Mouse (Mus musculus): ENCODE measurements around the gene Aunip. TPM values are rescaled to one million over a fixed set of nuclear protein-coding genes. Genes with fewer than 3 reads are reported as not detected.

Gene Aunip
- polyA plus RNA-seq, 1 experiment from 2014 or later = 6.1 TPM

- H3K27me3 ChIP-seq = no peaks in the 10 kb centered on the region
- TF ChIP-seq CTCF (IDR thresholded peaks at IDR 0.05) = no peak
- no peak for DNase-seq (ENCODE audit: low read depth, low spot score)
- CTCF ChIA-PET = interaction anchor here (0.7 to 1.4 kb wide), 3 partner anchors 113 to 243 kb away, joined by 3 to 5 read pairs (median 3); no protein-coding TSS in a partner anchor
- POLR2A ChIA-PET = no interaction called here
- in situ Hi-C loops (cut with MboI; ENCODE audit: low pct_unique_long_range_greater_than_20kb) = no loop called here
- ATAC-seq = no peak
Measured at GRCm38 (mm10) chr4:134555956-134556580, 45.3 kb downstream of the Aunip start.

- TF ChIP-seq CTCF (IDR thresholded peaks at IDR 0.05) = no peak
- DNase-seq (ENCODE audit: low read depth, low spot score) (no peak), ATAC-seq (no peak)
- H3K27me3 ChIP-seq = no peaks in the 10 kb centered on the region
- CTCF ChIA-PET = no interaction called here
- POLR2A ChIA-PET = interaction anchor here (0.6 kb wide), 1 partner anchor 74 kb away, joined by 3 read pairs; no protein-coding TSS in a partner anchor
- in situ Hi-C loops (cut with MboI; ENCODE audit: low pct_unique_long_range_greater_than_20kb) = no loop called here
Measured at GRCm38 (mm10) chr4:134557626-134558249, 46.9 kb downstream of the Aunip start.

- ATAC-seq (no peak), DNase-seq (ENCODE audit: low read depth, low spot score) (no peak)
- in situ Hi-C loops (cut with MboI; ENCODE audit: low pct_unique_long_range_greater_than_20kb) = no loop called here
- no peak for TF ChIP-seq CTCF (IDR thresholded peaks at IDR 0.05)
- POLR2A ChIA-PET = interaction anchor here (0.6 to 0.8 kb wide), 2 partner anchors 23 to 75 kb away, joined by 3 to 4 read pairs; no protein-coding TSS in a partner anchor
- H3K27me3 ChIP-seq = no peaks in the 10 kb centered on the region
- CTCF ChIA-PET = no interaction called here
Measured at GRCm38 (mm10) chr4:134558570-134559113, 47.8 kb downstream of the Aunip start.

GRCm38 (mm10) chr4:134559154-134559553, 48.4 kb downstream of the Aunip start:
- POLR2A ChIA-PET = no interaction called here
- in situ Hi-C loops (cut with MboI; ENCODE audit: low pct_unique_long_range_greater_than_20kb) = no loop called here
- no peak for ATAC-seq
- no peak for TF ChIP-seq CTCF (IDR thresholded peaks at IDR 0.05)
- no peaks in the 10 kb centered on the region for H3K27me3 ChIP-seq
- no peak for DNase-seq (ENCODE audit: low read depth, low spot score)
- CTCF ChIA-PET = no interaction called here

DNA sequence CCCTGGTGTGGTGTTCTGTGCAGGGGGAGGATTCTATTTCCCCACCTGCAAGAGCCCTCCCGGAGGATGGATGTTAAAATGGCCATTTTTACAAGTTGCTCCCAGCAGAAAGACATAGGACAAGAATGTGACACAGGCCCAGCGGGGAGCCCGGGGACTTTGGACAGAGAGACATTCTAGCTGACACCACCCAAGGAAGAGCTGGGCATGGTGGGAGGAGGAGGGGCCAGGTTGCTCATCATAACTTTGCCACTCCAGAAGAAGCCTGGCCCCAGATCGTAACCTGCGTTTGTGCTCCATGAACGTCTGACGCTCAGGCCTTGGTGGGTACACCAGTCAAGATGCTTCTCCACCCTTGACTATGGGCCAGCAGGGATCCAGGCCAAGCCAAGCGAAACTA, 49.9 kb downstream of the Aunip start:
- in situ Hi-C loops (cut with MboI; ENCODE audit: low pct_unique_long_range_greater_than_20kb) = no loop called here
- TF ChIP-seq CTCF (IDR thresholded peaks at IDR 0.05) = no peak
- CTCF ChIA-PET = interaction anchor here (0.9 to 1.2 kb wide), 2 partner anchors 10 to 153 kb away, joined by 3 read pairs; no protein-coding TSS in a partner anchor
- POLR2A ChIA-PET = no interaction called here
- no peak for ATAC-seq
- no peak for DNase-seq (ENCODE audit: low read depth, low spot score)
- no peaks in the 10 kb centered on the region for H3K27me3 ChIP-seq

GRCm38 (mm10) chr4:134562014-134562413, 51.2 kb downstream of the Aunip start:
- ChIA-PET POLR2A (no interaction called here), CTCF (no interaction called here)
- DNase-seq (ENCODE audit: low read depth, low spot score) = no peak
- no peak for ATAC-seq
- no peak for TF ChIP-seq CTCF (IDR thresholded peaks at IDR 0.05)
- in situ Hi-C loops (cut with MboI; ENCODE audit: low pct_unique_long_range_greater_than_20kb) = no loop called here
- no peaks in the 10 kb centered on the region for H3K27me3 ChIP-seq

DNA sequence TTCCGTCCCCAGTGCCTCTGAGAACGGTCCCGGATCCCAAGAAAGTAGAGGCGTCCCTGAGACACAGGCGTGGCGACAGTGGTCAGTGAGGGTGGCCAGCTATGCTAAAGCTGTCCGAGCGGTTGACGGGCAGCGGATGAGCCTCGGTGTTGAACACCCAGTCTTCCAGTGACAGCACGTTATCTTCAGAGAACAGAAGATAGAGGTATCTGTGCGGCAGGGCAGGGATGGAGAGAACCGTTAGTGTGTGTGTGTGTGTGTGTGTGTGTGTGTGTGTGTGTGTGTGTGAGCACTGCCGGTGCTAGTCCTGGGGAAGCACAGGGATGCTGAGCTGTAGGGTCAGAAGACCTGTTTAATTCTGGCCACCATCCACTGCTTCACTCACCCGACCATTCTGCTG, 52.8 kb downstream of the Aunip start:
- POLR2A ChIA-PET = no interaction called here
- no peaks in the 10 kb centered on the region for H3K27me3 ChIP-seq
- CTCF ChIA-PET = interaction anchor here (1.4 kb wide), 1 partner anchor 151 kb away, joined by 3 read pairs; no protein-coding TSS in a partner anchor
- ATAC-seq = no peak
- no peak for TF ChIP-seq CTCF (IDR thresholded peaks at IDR 0.05)
- in situ Hi-C loops (cut with MboI; ENCODE audit: low pct_unique_long_range_greater_than_20kb) = no loop called here
- no peak for DNase-seq (ENCODE audit: low read depth, low spot score)

DNA sequence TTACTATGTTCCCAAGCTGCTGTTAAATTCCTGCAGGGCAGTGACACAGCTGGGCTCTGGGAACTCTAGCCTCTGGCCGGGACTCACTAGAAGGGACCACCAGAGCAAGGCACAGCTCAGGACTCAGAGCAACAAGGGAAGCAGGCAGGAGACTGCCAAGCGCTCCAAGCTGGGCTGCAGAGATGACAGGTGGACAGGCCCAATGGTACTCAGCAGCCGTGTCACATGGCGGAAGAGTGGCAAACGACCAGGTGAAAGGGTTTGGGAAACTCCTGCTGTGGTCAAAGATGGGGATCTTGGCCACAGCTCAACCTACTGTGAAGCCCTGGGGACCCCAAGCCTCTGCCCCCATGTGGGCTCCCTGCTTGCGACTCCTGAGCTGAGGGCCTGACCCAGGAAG, 53.3 kb downstream of the Aunip start:
- H3K27me3 ChIP-seq = no peaks in the 10 kb centered on the region
- ChIA-PET CTCF (interaction anchor here (1.4 kb wide), 1 partner anchor 150 kb away, joined by 3 read pairs; no protein-coding TSS in a partner anchor), POLR2A (no interaction called here)
- no peak for ATAC-seq
- in situ Hi-C loops (cut with MboI; ENCODE audit: low pct_unique_long_range_greater_than_20kb) = no loop called here
- TF ChIP-seq CTCF (IDR thresholded peaks at IDR 0.05) = no peak
- no peak for DNase-seq (ENCODE audit: low read depth, low spot score)

GRCm38 (mm10) chr4:134567377-134568226, 56.8 kb downstream of the Aunip start:
- POLR2A ChIA-PET = no interaction called here
- ATAC-seq (no peak), DNase-seq (ENCODE audit: low read depth, low spot score) (no peak)
- CTCF ChIA-PET = interaction anchor here (1.3 kb wide), 1 partner anchor 133 kb away, joined by 3 read pairs; no protein-coding TSS in a partner anchor
- in situ Hi-C loops (cut with MboI; ENCODE audit: low pct_unique_long_range_greater_than_20kb) = no loop called here
- no peaks in the 10 kb centered on the region for H3K27me3 ChIP-seq
- no peak for TF ChIP-seq CTCF (IDR thresholded peaks at IDR 0.05)

DNA sequence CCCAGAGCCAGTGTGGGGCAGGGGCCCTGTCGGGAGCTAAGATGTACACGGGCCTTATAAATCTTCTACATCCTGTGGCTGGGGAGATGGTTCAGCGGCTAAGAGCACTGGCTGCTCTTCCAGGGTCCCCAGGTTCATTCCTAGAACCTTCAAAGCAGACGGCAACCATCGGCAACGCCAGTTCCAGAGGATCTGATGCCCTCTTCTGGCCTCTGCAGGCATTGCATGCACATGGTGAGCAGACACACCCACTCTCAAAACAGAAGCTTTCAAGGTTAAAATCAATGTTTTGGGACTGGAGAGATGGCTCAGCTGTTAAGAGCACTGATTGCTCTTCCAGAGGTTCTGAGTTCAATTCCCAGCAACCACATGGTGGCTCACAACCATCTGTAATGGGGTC, 58.4 kb downstream of the Aunip start:
- in situ Hi-C loops (cut with MboI; ENCODE audit: low pct_unique_long_range_greater_than_20kb) = no loop called here

More for the DNA sequence above, 58.4 kb downstream of the Aunip start:
- H3K27me3 ChIP-seq = no peaks in the 10 kb centered on the region
- ChIA-PET CTCF (no interaction called here), POLR2A (interaction anchor here (0.6 kb wide), 1 partner anchor 8 kb away, joined by 3 read pairs; no protein-coding TSS in a partner anchor)
- TF ChIP-seq CTCF (IDR thresholded peaks at IDR 0.05) = no peak
- no peak for DNase-seq (ENCODE audit: low read depth, low spot score)
- no peak for ATAC-seq
